Mouse (Mus musculus) midbrain, embryonic 16.5 days (tissue): Measurements from ENCODE around the gene Gm10639. TPM values are rescaled to one million over a fixed set of nuclear protein-coding genes. Genes with fewer than 3 reads are reported as not detected.
"Not testable (repeated sequence)": the region's sequence is repeated elsewhere in the genome, so short reads cannot be mapped to it uniquely, and the experiment has no call there.

ENCODE experiments used
- ATAC-seq: fragments of 200-750 bp; cut with Nextera tagmentation; 2 replicates; pipeline ENCODE4 v1.8.0; 2017; ENCODE audit warnings: moderate TSS enrichment
- H3K27ac ChIP-seq: fragments of 300-500 bp; sonication (generic); 2 replicates; pipeline ENCODE4 v1.5.1; 2014; ENCODE audit warnings: mild to moderate bottlenecking, low read length, mixed read lengths
- H3K27me3 ChIP-seq: fragments of 300-500 bp; sonication (generic); 2 replicates; pipeline ENCODE4 v1.6.1; 2014; ENCODE audit warnings: low read depth, low read length, mixed read lengths; ENCODE audit not compliant: control insufficient read depth, insufficient read depth
- H3K36me3 ChIP-seq: fragments of 300-500 bp; sonication (generic); 2 replicates; pipeline ENCODE4 v1.6.1; 2014; ENCODE audit warnings: mild to moderate bottlenecking, low read length, moderate library complexity, mixed read lengths; ENCODE audit not compliant: control insufficient read depth, insufficient read depth
- H3K4me1 ChIP-seq: fragments of 300-500 bp; sonication (generic); 2 replicates; pipeline ENCODE4 v1.6.1; 2014; ENCODE audit warnings: mild to moderate bottlenecking, low read length, mixed read lengths; ENCODE audit not compliant: control insufficient read depth, insufficient read depth
- H3K4me2 ChIP-seq: fragments of 300-500 bp; sonication (generic); 2 replicates; pipeline ENCODE4 v1.6.1; 2014; ENCODE audit warnings: mild to moderate bottlenecking, low read length, mixed read lengths
- H3K4me3 ChIP-seq: fragments of 300-500 bp; sonication (generic); 2 replicates; pipeline ENCODE4 v1.5.1; 2014; ENCODE audit warnings: low read depth, mild to moderate bottlenecking, low read length, moderate library complexity, mixed read lengths
- H3K9ac ChIP-seq: fragments of 300-500 bp; sonication (generic); 2 replicates; pipeline ENCODE4 v1.6.1; 2014; ENCODE audit warnings: low read depth, low read length, mixed read lengths
- H3K9me3 ChIP-seq: fragments of 300-500 bp; sonication (generic); replicated peaks from 2 replicates; pipeline ENCODE4 v1.6.1; 2014; ENCODE audit warnings: mild to moderate bottlenecking, low read length, mixed read lengths; ENCODE audit not compliant: control insufficient read depth, poor library complexity, severe bottlenecking
- WGBS: fragments of 180-500 bp; shearing (Covaris S2); extraction: QIAGEN DNeasy Blood & Tissue Kit; methylation state at CpG from one replicate; pipeline ENCODE4 v1.1.7; 2014; 5-methylcytosine and 5-hydroxymethylcytosine counted together
- polyA plus RNA-seq: library from polyadenylated mRNA; unstranded; fragments of >200 nt; fragmentation: Nextera tagmentation; extraction: Ambion mirVana; gene quantifications from 2 replicates; pipeline ENCODE4 v1.2.1, GENCODE M21; 2015

Gm10639 gene
- polyA plus RNA-seq, 1 experiment from 2014 or later = not detected

DNA sequence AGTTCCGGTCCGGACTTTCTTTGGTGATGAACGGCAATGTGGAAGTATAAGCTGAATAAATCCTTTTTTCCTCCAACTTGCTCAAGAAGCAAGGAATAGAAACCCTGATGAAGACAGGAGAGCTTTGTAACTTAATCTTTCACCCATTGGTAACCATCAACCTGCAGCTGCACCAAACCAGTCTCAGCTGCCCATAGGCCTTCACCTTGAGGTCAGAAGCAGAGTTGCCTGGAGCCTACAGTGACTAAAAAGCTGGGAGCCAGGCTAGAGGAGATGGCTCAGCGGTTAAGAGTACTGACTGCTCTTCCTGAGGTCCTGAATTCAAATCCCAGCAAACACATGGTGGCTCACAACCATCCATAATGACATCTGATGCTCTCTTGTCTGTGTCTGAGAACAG lies 52.8 kb downstream of the Gm10639 start:
- H3K36me3 ChIP-seq, H3K9ac ChIP-seq, ATAC-seq, H3K27ac ChIP-seq, H3K9me3 ChIP-seq, H3K4me1 ChIP-seq, H3K4me3 ChIP-seq, H3K27me3 ChIP-seq, H3K4me2 ChIP-seq: not testable (repeated sequence)
- 89% methylated on average over 4 of the region's 4 CpGs for WGBS

DNA sequence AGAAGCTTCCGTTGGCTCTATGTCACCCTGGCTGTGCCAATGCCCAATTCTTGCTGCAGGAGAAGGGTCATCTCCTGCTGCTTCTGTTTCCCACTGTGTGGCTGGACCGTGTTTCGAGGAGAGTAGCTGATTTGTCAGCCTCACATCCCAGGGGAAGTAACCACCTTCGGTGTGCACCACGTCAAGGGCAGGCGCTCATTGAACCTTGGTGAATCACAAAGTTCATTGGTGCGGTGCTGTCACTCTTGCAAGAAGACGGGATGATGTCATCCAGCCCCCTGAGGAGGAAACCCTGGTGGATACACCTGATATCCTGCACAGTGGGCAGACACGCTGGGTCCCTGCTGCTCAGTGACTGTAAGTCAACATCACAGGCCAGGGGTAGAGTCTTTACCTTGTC lies 53.3 kb downstream of the Gm10639 start:
- not testable (repeated sequence) for H3K4me1 ChIP-seq, H3K36me3 ChIP-seq, H3K4me3 ChIP-seq, H3K27ac ChIP-seq, H3K4me2 ChIP-seq, ATAC-seq, H3K9me3 ChIP-seq, H3K9ac ChIP-seq, H3K27me3 ChIP-seq
- 85% methylated on average over 9 of the region's 9 CpGs for WGBS

DNA sequence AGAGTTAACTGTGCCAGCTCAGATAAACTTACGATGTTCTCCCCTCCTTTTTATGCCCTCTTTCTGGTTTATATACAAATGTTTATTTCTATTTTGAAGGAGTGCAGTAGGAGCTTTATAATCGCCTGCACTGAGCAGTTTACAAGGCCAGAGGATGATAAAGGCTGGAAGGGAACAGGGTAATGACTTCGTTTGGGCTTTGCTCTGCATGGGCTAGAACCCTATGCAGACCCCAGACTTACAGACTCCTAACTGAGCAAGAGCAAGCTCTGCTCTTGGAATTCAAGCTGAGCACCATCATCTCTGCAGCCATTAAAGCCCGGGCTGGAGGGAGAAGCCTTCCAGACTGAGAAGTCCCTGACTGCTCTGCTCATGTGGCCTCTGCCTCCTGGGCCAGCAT lies 55.5 kb downstream of the Gm10639 start:
- H3K9ac ChIP-seq, H3K36me3 ChIP-seq, ATAC-seq, H3K9me3 ChIP-seq, H3K4me1 ChIP-seq, H3K27ac ChIP-seq, H3K4me3 ChIP-seq, H3K27me3 ChIP-seq, H3K4me2 ChIP-seq: not testable (repeated sequence)
- 70% methylated on average over 3 of the region's 4 CpGs for WGBS

DNA sequence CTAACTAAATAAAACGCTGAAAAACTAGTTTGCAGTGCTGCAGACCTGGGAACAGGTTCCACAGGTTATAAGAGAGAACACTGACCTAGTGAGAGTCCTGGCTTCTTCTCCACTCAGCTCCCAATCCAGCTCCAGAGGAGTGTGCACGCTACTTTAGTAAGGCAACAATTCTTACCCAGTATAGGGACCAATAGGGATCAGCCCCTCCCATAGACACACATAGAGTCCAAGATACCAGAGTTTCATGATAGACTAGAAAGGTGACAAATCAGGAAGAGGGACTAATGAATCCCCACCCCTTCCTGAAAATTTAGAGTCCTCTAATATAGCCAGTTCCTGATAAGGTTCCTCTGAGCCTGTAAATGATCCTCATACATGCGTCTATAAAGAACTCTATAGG lies 57.3 kb downstream of the Gm10639 start:
- no peak overlapping the region for H3K4me2 ChIP-seq
- no peaks in the 10 kb centered on the region for H3K27me3 ChIP-seq
- 75% methylated on average over 3 of the region's 3 CpGs for WGBS
- no peak for ATAC-seq
- H3K4me3 ChIP-seq = no peak overlapping the region
- no peaks in the 10 kb centered on the region for H3K36me3 ChIP-seq
- H3K4me1 ChIP-seq = no peaks in the 10 kb centered on the region
- no peak overlapping the region for H3K9ac ChIP-seq
- H3K27ac ChIP-seq = no peak overlapping the region
- H3K9me3 ChIP-seq = no peaks in the 10 kb centered on the region

DNA sequence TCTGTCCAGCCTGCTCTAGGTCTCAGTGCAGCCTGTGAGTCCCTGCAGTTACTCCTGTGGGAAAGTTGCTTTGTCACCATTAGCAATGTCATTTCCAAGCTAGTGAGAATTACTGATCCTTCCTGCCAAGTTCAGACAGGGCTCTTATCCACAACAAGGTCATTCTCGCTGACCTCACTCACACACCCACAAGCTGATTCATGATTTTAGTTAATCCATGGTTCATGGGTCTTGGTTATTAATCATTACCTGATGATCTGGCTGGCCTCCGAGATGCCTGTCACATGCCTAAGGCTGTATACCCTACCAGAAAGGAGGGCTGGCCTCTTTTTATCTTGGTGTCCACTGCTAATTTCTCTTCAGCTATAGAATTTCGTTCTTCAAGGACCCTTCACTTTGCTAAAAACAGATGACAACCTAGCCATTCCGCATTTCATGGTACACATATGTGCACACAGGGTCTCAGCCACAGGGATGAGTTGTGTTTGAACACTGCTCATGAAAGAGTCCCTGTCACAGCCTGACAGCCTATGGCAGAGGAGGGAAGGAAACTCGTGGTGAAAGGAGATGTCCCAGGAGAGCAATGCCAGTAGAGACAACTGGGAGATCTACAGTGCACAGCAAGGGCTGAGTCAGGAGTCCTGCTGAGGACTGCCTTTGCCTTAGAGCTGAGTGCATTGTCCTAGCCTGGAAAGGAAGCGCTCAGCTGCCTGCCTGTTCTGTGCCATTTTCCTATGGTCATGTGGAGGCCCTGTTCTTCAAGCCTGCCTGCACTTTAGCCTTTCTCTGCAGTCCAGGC lies 58.7 kb downstream of the Gm10639 start:
- not testable (repeated sequence) for H3K9me3 ChIP-seq, H3K36me3 ChIP-seq, H3K9ac ChIP-seq, H3K27me3 ChIP-seq, H3K4me2 ChIP-seq, H3K4me3 ChIP-seq, H3K4me1 ChIP-seq, H3K27ac ChIP-seq, ATAC-seq
- WGBS = 83% methylated on average over 6 of the region's 6 CpGs

DNA sequence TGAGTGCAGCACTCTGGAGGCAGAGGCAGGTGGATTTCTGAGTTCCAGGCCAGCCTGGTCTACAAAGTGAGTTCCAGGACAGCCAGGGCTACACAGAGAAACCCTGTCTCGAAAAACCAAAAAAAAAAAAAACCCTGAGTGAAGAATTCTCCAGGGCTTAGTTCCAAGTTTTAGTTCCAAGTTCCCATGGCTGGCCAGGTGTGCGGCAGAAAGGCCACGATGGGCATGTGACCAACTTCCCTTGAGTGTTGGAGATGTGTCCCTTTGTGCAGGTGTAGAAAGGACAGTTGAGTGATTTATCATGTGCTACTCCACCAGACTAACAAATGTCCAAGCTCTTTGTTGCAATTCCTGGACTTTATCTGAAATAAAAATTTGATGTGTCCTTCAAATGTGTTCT lies 59.4 kb downstream of the Gm10639 start:
- WGBS = 81% methylated on average over 3 of the region's 3 CpGs
- not testable (repeated sequence) for ATAC-seq

DNA sequence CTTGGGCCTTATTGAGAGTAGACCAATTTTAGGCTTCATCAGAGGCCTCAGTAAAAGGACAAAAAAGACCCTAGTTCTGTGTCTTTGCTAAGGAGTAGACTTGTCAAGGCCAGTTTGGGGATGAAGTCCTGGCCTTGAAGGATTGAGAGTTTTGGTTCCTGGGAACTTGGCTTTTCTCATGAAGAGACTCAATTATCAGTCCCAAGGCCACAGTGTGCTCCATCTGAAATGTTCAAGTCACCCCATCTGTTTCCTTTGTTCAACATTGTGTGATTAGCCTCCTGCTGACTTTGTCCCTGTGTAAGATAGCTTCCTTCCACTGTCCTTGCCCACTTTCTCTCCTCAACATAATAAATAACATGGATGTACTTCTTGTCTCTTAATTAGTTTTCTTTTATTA lies 60.3 kb downstream of the Gm10639 start:
- not testable (repeated sequence) for H3K36me3 ChIP-seq, H3K4me1 ChIP-seq, H3K27ac ChIP-seq, H3K9ac ChIP-seq, H3K9me3 ChIP-seq, H3K4me3 ChIP-seq, H3K4me2 ChIP-seq, H3K27me3 ChIP-seq, ATAC-seq

More for the DNA sequence above, 59.4 kb downstream of the Gm10639 start:
- H3K36me3 ChIP-seq, H3K27ac ChIP-seq, H3K9me3 ChIP-seq, H3K9ac ChIP-seq, H3K4me3 ChIP-seq, H3K27me3 ChIP-seq, H3K4me1 ChIP-seq, H3K4me2 ChIP-seq: not testable (repeated sequence)

DNA sequence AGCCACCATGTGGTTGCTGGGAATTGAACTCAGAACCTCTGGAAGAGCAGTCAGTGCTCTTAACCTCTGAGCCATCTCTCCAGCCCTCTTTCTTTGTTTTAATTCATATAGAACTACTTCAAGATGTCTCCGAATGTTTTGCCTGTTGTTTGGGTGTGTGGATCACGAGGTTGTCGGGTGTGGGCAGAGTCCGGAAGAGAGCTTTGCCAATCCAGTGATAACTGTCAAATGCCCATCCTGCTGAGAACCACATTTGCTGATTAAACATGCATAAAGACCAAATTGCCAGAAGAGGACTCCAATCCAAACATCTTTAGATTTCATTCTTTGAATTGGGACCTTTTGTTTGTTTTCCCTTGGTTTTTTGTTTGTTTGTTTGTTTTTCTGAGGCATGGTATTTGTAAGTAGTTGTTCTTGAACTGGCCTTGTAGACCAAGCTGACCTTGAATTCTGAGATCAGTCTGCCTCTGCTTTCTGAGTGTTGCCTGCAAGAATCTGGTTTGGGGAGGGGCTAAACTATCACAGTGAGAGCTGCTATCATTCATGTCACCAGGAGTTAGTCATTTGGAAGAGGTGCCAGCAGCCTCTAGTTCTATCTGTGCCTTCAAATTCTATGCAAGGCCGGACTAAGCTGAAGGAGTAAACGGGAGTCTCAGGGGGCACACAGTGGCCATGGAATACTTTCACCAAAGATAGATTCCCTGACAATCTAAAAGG lies 61.9 kb downstream of the Gm10639 start:
- no peak for ATAC-seq
- H3K9me3 ChIP-seq = no peaks in the 10 kb centered on the region
- 89% methylated on average over 6 of the region's 6 CpGs for WGBS

More for the DNA sequence above, 61.9 kb downstream of the Gm10639 start:
- Histone ChIP-seq H3K36me3 (no peaks in the 10 kb centered on the region), H3K9ac (no peak overlapping the region), H3K4me2 (no peak overlapping the region), H3K4me3 (no peak overlapping the region), H3K27ac (no peak overlapping the region), H3K27me3 (no peaks in the 10 kb centered on the region), H3K4me1 (no peaks in the 10 kb centered on the region)
